Mouse (Mus musculus): ENCODE data around the gene Adh6a.
"Not testable (repeated sequence)": the region's sequence is repeated elsewhere in the genome, so short reads cannot be mapped to it uniquely, and the experiment has no call there.

Gene Adh6a

DNA sequence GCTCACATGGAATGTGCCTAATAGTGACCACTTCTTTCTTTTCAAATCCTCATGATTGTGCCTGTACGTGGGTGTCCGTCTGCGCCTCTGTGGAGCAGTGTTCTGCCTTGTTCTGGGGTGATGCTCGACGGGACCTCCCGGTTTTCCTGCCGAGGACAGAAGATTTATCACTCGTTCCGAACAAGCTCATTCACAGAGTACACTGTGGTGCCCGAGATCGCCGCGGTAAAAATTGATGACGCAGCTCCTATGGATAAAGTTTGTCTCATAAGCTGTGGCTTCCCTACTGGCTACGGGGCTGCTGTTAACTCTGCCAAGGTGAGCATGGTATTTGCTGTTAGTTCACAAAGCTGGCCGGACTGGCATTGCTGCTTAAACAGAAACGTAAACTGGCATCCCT is 11.9 kb downstream of the Adh6a start:
- no peak for DNase-seq (ENCODE audit: low read depth, low spot score)

DNA sequence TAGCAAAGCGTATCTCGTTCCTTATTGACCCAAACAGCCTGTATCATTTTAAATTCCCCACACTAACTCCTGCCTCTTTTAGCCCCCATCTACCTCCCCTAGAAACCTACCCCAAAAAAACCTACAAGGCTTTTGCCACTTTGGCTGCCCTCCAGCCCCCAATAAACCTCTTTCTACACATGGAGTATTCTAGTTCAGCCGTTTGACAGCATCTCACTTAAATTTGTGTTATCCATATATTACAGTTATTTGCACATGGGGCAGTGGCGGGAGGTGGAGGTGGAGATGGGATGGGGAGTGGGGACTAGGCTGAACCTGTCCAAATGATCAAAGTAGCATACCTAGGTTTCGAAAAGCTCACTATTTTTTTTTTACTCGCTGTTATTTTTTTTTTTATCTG is 12.4 kb downstream of the Adh6a start:
- DNase-seq (ENCODE audit: low read depth, low spot score): no peak

DNA sequence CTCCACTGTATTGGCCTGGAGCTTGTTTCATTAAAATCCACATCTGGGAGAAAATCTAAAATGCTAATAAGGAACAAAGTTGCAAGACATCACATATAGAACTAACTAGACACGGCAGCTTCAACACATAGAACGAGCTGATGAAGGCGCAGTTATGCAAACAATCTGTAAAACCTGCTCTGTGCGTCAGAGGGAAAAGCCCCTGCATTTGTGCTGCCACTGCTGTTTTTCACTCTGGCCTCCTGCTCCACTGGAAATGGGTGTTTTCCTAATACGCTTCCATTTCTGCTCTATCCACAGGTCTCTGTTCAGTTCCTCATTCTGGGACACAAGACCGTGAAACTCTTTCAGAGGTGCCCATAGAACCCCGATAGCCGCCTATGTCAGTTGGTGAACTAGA is 20.8 kb downstream of the Adh6a start:
- no peak for DNase-seq (ENCODE audit: low read depth, low spot score)

DNA sequence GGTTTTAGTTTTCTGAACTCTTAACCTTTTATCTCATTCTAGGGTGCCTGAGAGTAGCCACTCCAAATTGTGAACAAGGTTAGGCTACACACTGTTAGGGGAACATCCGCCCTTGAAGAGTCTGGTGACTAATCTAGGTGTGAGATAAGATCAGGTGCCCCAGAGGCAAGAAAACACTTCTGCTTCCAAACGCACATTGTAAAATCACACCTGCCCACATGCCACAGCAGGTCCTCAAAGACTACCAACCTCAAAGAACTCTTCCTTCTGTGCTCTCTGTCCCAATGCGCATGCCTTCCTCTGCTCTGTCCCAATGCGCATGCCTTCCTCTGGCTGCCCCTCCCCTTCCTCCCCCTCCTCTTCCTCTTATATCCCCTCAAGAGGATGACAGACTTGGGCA is 21.2 kb downstream of the Adh6a start:
- DNase-seq (ENCODE audit: low read depth, low spot score): no peak

DNA sequence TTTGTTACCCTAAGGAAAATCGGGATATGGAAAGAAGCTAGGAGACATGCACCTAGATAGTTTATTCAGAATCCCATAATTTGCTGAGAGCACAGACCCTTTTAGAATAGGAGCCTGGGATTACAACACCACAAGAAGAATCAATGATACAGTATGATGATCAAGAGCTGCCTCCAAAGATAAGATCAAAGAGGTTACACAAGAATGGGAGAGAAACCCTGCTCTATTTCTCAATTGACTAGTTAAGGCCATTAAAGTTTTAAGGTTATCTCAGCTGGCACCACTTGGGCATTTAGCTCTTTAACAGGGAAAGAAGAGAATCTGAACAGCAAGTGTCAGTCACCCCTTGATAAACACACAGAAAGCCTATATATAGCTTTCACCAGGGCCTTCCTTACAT is 22.5 kb downstream of the Adh6a start:
- DNase-seq (ENCODE audit: low read depth, low spot score): no peak

DNA sequence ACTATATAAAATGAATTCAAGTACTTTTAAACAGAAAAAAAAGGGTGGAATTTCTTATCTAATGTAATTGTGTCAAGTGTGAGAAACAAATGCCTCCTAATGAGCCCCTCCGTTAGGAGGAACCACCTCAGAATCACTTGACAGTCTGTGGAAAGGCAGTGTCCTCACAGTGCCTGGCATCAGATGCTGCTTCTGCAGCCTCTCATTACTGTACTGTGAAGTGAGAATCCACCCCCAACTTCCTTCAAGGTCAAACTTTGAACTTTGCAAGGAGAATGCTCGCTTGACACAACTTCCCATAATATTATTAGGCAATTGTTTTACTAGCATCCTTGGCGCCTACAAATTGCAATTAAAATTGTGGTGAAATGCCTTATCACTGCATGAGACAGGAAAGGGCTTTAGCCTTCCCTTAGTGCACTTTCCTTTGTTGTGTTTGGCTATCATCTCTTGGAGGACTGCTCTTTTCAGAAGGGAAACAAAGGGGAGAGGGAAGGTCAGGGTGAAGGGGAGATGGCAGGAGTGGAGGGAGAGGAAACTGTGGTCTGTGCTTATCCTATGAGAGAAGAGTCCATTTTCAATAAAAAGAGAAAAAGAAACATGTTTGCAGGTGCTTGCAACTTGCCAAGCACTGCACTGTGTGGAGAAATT is 23.1 kb downstream of the Adh6a start:
- no peak for DNase-seq (ENCODE audit: low read depth, low spot score)

DNA sequence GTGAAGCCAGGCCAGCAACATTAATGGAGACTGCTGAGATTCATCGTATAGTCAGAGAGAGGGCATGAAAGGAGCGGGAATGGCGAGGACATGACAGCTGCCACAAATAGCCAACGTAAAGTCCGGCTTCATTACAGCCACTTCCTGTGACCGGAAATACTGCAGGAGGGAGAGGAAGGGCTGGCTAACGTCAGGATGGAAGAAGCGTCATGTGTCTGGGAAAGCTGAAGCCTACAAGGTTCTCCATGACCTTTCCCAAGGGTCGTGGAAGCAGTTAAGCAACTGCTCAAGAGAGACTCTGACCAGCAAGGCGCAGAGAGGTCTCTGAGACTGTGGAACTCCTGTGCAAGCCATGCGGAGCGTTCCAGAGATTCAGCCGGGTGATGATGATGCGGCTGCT is 28.4 kb downstream of the Adh6a start, which contains the start of gene Adh6b:
Gene Adh6b, plus strand, starts transcription at position 305 of the 400 bp plus-strand sequence.
- DNase-seq (ENCODE audit: low read depth, low spot score): no peak

DNA sequence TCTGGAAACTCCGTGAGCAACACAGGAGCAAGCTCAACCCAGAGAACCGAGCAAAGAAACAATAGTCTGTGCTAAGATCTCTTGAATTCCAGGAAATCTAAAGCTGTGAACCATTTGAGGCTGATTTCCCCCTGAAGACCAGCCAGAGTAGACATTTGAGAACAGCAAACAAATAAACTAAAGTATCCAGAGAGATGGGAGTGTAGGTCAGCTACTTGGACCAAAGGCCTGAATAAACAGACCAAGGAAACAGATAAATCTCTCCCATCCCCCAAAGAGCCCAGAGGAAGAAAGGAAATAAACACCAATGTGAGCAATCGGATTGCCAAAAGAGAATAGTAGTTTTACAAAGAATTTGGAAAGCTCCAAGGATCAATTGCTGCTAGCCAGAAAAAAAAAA is 34.0 kb downstream of the Adh6a start:
- DNase-seq (ENCODE audit: low read depth, low spot score): no peak

DNA sequence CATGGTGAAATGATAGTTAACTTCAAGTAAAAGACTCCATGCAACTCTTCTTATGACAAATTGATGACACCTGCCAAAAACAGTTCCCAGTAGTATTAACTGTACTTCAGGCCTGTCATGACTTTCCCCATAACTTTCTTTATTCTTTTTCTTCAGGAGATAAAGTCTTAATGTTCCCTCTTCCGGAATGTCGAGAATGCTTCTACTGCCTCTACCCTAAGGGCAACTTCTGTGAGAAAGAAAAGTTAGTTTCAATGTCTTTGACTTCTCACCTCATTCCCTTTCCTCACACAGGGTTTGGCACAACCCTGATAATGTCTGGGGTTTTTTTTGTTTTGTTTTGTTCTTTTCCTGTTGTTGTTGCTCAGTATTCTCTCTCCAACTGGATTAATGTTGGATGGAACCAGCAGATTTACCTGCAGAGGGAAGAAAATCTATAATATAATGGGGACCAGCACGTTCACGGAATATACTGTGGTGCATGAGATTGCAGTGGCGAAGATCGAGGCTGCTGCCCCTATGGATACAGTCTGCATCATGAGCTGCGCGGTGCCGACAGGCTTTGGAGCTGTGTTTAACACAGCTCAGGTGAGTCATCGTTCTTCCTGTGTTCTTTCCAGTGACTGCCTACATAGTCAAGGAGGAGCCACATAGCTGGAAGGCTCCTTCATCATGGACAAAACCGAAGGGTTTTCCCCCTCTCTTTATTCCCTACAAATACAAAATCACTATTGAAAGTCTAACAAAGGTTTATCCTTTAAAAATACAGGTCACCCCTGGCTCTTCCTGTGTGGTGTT is 39.1 kb downstream of the Adh6a start:
- DNase-seq (ENCODE audit: low read depth, low spot score): no peak

DNA sequence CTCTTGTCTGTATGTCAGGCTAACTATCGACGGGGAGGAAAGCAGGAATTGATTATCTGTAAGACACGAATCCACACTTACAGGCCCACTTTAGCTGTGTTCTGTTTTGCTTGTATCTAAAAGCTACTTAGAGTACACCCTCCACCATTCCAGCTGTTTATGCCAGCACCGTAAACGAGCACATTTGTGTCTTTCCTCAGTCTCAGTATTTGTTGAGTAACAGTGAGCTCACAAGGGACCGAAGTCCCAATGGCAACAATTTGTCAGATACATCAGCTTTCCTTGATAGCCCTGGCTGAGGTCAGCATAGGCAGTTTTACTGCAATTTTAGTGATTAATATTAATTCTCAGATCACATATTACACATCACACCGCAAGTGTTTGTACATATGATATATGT is 45.8 kb downstream of the Adh6a start:
- no peak for DNase-seq (ENCODE audit: low read depth, low spot score)

DNA sequence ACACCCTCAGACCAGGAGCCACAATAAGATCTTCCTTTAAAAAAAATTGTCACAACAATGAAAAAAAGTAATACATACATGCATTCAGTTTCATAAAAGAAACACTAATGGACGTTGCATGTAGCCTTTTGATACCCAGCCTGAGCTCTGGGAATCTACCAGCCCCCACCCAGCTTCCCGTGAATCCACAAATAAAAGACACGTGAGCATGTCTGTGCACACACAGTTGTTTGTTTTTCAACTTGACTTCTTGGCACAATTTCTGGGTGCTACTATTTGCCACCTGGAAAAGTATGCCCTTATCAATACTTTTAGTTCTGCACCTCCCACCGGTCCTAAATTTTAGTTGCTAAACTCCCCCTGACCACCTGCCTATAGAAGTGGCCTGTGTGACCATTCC is 47.6 kb downstream of the Adh6a start:
- DNase-seq (ENCODE audit: low read depth, low spot score): no peak

DNA sequence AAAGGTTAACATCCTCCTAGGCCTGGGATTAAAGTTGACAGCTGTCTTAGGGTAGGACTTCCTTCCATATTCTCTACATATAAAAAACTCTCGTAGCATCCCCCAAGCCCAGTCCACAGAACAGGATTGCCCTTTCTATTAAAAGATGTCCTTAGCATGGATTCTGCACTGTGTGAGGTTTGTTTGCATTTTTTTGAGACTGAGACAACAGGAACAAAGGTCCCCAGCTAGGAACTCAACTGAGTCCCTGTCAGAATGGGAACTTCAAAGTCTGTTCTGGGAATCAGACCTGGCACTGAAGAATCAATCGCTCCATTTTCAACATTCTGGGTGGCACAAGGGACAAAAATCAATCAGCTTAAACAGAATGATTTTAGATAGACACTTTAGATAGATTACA is 49.8 kb downstream of the Adh6a start:
- DNase-seq (ENCODE audit: low read depth, low spot score): no peak

DNA sequence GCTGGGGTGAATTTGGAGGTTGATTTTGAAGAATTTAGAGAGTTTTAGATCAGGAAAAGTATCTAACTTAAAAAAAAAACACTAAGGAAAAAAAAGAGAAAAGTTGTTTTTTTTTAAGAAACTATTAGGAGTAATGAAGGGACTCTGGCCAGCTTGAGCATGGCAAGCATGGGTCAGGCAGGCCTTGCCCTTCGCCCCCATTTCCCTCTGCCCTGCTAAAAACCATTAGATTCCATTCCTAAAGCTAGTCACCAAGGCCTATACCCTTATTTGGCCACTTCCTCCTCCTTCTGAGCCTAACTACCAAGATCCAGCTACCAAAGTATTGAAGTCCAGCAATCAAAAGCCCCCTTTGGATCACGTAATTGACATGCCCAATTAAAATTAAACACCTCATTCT is 53.1 kb downstream of the Adh6a start:
- DNase-seq (ENCODE audit: low read depth, low spot score): no peak

DNA sequence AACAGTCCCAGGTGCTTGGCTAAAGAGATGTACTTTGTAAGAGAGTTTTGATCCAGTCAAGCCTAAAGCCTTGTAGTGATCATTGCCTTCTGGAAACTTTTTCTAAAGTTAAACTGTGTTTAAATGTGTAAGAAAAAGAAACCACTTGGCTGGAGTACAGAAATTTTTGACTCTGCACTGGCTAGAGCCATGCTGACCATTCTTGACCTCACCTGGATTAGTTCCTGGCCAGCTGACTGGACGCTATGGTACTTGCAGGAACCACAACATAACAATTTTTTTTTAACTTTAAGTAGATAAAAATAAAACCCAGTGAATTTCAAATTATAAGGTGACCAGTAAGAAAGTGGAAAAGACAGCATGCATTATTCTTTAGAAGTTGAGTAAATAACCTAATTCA is 56.5 kb downstream of the Adh6a start:
- DNase-seq (ENCODE audit: low read depth, low spot score): no peak

DNA sequence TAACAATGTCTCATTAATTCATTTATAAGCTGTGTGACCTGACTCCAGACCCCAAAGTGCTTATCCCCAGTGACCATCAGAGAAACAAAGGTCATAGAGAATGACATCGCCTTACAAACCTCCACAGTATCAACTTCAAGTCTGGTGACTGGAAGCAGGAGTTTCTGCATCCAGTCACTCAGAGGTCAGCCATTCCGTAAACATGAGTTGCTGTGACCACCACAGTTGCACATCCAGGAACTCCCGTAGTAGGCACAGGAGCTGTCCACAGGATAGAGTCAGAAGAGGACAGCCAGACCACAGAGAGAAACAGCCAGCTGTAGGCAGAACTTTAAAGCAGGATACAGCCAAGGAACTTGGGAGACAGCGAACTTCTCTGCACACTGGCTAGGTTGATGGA is 57.2 kb downstream of the Adh6a start:
- DNase-seq (ENCODE audit: low read depth, low spot score): not testable (repeated sequence)

DNA sequence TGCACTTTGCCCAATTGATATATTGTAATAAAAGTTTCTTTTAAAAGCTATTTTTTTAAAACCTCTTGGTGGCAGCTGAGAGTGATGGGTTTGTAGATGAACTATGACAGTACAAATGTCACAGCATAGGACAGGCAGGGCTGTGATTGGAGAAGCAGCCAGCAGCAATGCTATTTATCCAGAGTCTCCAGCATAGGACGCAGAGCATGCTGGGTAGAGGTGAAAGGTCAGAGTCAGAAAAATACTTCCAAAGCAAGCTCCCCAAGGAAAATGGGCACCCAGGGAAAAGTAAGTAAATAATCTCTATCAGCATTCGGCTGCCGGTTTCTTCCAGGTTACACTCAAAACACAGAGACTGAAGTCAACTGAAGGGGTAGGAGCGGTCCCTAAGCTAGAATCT is 60.8 kb downstream of the Adh6a start:
- DNase-seq (ENCODE audit: low read depth, low spot score): no peak

DNA sequence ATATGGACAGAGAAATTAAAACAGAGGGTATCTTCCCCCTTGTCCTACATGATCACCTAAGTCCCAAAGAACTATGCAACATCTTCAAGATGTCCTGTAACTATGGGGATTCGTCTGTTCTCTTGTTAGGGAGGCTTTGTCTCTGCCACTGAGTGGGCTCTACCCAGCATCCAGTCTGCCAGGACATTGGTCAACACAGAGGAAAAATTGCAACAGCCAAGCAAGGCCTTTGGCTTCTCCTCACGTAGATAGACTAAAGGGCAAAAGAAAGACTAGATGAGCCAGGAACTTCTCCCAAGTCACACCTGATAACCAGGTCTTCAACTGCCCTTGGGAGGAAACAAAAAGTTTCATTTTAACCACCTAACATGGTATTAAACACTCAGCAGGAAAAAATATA is 62.1 kb downstream of the Adh6a start:
- DNase-seq (ENCODE audit: low read depth, low spot score): no peak
